Mouse (Mus musculus) lung, embryonic 14.5 days (tissue): ENCODE results near the gene Hoxa6. TPM values are rescaled to one million over a fixed set of nuclear protein-coding genes. Genes with fewer than 3 reads are reported as not detected.

Experiments used
- ATAC-seq: fragments of 200-750 bp; cut with Nextera tagmentation; 2 replicates; pipeline ENCODE4 v1.8.0; 2017; ENCODE audit warnings: mild to moderate bottlenecking, moderate TSS enrichment, moderate library complexity; ENCODE audit not compliant: insufficient read depth
- DNase-seq: peaks from one replicate; pipeline ENCODE4 v3.0.0-alpha.2; 2015
- H3K27ac ChIP-seq: fragments of 300-500 bp; sonication (generic); 2 replicates; pipeline ENCODE4 v1.5.1; 2014; ENCODE audit warnings: low read depth, mild to moderate bottlenecking, moderate library complexity
- H3K27me3 ChIP-seq: fragments of 300-500 bp; sonication (generic); 2 replicates; pipeline ENCODE4 v1.6.1; 2014; ENCODE audit warnings: low read length, control low read depth; ENCODE audit not compliant: insufficient read depth
- H3K36me3 ChIP-seq: fragments of 300-500 bp; sonication (generic); 2 replicates; pipeline ENCODE4 v1.6.1; 2014; ENCODE audit warnings: control low read depth; ENCODE audit not compliant: insufficient read depth
- H3K4me1 ChIP-seq: fragments of 300-500 bp; sonication (generic); 2 replicates; pipeline ENCODE4 v1.6.1; 2014; ENCODE audit warnings: antibody characterized with exemption, control low read depth; ENCODE audit not compliant: insufficient read depth
- H3K4me2 ChIP-seq: fragments of 300-500 bp; sonication (generic); 2 replicates; pipeline ENCODE4 v1.6.1; 2014; ENCODE audit warnings: mild to moderate bottlenecking
- H3K4me3 ChIP-seq: fragments of 300-500 bp; sonication (generic); 2 replicates; pipeline ENCODE4 v1.5.1; 2014; ENCODE audit warnings: low read depth, low read length
- H3K9ac ChIP-seq: fragments of 300-500 bp; sonication (generic); 2 replicates; pipeline ENCODE4 v1.6.1; 2014
- H3K9me3 ChIP-seq: fragments of 300-500 bp; sonication (generic); 2 replicates; pipeline ENCODE4 v1.6.1; 2016; ENCODE audit warnings: low read depth, low read length, control low read depth
- CTCF ChIP-seq: IDR thresholded peaks from 2 replicates; pipeline ENCODE4 v1.5.1; 2016; ENCODE audit warnings: antibody characterized with exemption, low read depth
- WGBS: fragments of 180-500 bp; shearing (Covaris S2); extraction: QIAGEN DNeasy Blood & Tissue Kit; methylation state at CpG from one replicate; pipeline ENCODE4 v1.1.7; 2014; 5-methylcytosine and 5-hydroxymethylcytosine counted together
- polyA plus RNA-seq: library from polyadenylated mRNA; unstranded; fragments of >200 nt; fragmentation: Nextera tagmentation; extraction: Ambion mirVana; gene quantifications from 2 replicates; pipeline ENCODE4 v1.2.1, GENCODE M21; 2014

Gene Hoxa6
- polyA plus RNA-seq, 1 experiment from 2014 or later = 5.1 TPM

DNA sequence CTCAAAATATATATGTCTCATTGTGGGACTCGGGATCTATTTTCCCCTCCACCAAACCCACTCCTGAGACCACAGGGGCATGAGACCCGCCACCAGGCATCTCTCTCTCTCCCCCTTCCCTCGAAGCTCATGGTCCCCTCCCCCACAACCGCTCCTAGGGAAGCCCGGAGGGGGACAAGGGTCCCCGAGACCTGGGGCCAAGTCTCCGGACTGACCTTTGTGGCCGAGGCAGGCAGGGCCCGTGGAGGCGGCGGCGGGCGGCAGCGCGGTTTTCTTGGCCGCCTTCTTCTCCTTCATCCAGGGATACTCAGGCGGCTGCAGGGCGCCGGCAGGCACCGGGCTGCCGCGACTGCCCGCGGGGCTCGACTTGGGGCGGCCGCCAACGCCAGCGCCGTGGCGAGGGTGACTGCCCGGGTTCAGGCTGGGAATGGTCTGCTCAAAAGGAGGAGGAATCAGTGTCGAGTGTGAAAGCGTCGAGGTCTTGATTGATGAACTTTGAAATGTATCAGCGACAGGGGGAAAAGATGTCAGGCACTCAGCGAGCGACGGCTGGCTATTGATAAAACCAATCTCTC, 44.4 kb downstream of the Hoxa6 start:
- under 1% methylated on average over 39 of the region's 39 CpGs for WGBS
- ATAC-seq (peak; percentile 28), DNase-seq (no peak)
- no peaks in the 10 kb centered on the region for H3K9me3 ChIP-seq
- peak overlapping the region; percentile 98 for H3K27ac ChIP-seq
- H3K4me3 ChIP-seq = peak overlapping the region; percentile 71
- peak overlapping the region; percentile 79 for H3K4me2 ChIP-seq
- TF ChIP-seq CTCF = no peak
- 0 out of 2 replicates have a peak, but pooled peaks cover 3% of the 10 kb centered on the region for H3K4me1 ChIP-seq
- H3K9ac ChIP-seq = peak overlapping the region; percentile 91
- peaks cover 19% of the 10 kb centered on the region for H3K27me3 ChIP-seq
- H3K36me3 ChIP-seq = no peaks in the 10 kb centered on the region; the same call in 1 of the 2 replicates

DNA sequence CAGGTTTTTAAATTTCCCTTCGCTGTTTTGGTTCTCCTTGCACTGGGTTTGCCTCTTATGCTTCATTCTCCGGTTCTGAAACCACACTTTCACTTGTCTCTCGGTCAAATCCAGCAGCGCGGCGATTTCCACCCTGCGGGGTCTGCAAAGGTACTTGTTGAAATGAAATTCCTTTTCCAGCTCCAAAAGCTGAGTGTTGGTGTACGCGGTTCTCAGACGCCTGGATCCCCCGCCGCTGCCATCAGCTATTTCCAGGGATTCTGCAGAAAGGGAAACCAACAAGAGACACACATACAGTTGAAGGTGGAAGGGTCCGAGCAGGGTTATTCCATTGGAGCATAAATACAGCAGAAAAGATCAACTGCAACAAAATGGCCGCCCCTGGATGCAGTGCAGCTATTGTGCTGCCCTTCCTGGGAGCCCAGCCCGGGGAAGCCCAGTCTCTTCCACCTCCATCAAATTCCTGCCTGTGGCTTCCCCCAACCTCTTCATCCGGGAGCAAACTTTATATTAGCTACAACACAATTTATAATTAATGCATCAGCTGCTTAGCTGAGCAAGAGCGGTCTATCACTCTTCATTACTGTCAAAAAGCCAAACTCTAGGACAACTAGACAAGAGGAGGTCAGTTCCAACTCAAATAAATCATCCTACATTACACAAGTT, 45.0 kb downstream of the Hoxa6 start:
- Histone ChIP-seq H3K4me3 (peak overlapping the region; percentile 71), H3K4me2 (peak overlapping the region; percentile 79), H3K27me3 (peaks cover 19% of the 10 kb centered on the region), H3K9ac (peak overlapping the region; percentile 91), H3K27ac (peak overlapping the region; percentile 98), H3K36me3 (no peaks in the 10 kb centered on the region; the same call in 1 of the 2 replicates), H3K9me3 (no peaks in the 10 kb centered on the region), H3K4me1 (0 out of 2 replicates have a peak, but pooled peaks cover 3% of the 10 kb centered on the region)
- ATAC-seq = peak; percentile 21
- DNase-seq = peak; percentile 86
- 4% methylated on average over 17 of the region's 17 CpGs for WGBS
- no peak for TF ChIP-seq CTCF

DNA sequence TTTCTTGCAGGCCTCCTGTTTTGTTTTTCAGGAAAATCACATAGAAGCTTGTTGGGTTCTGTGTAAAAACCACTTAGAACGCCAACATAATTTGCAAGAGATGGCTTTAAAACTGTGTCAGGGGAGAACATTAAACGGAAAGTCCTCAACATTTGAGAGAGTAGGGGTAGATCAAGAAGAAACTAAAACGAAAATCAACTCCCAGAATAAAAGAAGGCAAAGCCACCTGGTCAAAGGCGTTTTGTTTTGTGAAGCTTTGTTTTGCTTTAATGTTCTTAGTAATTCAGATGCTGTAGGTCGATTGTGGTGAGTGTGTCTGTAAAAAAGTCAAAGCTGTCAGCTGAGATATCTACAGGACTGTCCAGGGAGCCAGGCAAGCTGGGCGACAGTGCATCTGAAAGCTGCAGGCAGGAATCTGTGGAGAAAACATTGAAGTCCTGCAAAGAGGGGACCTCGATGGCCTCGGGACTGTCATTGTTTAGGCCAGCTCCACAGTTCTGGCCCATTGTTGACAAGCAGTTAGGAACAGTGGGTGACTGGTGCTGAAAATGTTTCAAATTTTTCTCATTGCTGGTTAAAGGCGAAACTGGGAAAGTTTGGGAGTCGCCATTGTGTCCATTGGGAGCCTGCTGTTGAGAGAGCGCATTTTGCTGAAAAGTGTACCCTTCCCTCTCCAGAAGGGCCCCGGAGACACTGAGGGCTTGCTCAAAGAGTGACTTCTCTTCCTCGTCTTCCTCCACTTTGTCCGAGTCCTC, 45.7 kb downstream of the Hoxa6 start:
- Histone ChIP-seq H3K27ac (peak overlapping the region; percentile 98), H3K4me2 (peak overlapping the region; percentile 79), H3K9ac (peak overlapping the region; percentile 91), H3K4me1 (0 out of 2 replicates have a peak, but pooled peaks cover 3% of the 10 kb centered on the region), H3K36me3 (no peaks in the 10 kb centered on the region; the same call in 1 of the 2 replicates), H3K4me3 (peak overlapping the region; percentile 71), H3K9me3 (no peaks in the 10 kb centered on the region), H3K27me3 (peaks cover 16% of the 10 kb centered on the region)
- ATAC-seq (no peak), DNase-seq (peak; percentile 70)
- WGBS = 6% methylated on average over 14 of the region's 14 CpGs
- TF ChIP-seq CTCF = no peak

DNA sequence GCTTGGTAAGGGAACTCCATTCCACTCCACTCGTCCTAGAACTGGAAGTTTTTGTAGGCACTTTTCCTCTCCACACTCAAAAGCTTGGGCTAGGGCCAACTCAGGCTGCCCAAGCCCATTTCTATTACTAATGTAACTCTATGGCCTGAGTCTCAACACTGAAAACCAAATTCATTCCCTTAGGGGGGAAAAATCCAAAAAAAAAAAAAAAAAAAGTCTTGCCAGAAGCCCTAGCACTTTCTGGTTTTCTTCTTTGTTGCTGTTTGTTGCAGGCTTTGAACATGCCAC, 46.5 kb downstream of the Hoxa6 start:
- DNase-seq = peak; percentile 83
- Histone ChIP-seq H3K36me3 (no peaks in the 10 kb centered on the region; the same call in 1 of the 2 replicates), H3K4me2 (peak overlapping the region; percentile 79), H3K9ac (peak overlapping the region; percentile 91), H3K27me3 (peaks cover 16% of the 10 kb centered on the region), H3K27ac (peak overlapping the region; percentile 98), H3K4me1 (0 out of 2 replicates have a peak, but pooled peaks cover 3% of the 10 kb centered on the region), H3K9me3 (no peaks in the 10 kb centered on the region), H3K4me3 (peak overlapping the region; percentile 71)
- no peak for TF ChIP-seq CTCF
- ATAC-seq = no peak
- 7% methylated on average over 1 of the region's 1 CpGs for WGBS

DNA sequence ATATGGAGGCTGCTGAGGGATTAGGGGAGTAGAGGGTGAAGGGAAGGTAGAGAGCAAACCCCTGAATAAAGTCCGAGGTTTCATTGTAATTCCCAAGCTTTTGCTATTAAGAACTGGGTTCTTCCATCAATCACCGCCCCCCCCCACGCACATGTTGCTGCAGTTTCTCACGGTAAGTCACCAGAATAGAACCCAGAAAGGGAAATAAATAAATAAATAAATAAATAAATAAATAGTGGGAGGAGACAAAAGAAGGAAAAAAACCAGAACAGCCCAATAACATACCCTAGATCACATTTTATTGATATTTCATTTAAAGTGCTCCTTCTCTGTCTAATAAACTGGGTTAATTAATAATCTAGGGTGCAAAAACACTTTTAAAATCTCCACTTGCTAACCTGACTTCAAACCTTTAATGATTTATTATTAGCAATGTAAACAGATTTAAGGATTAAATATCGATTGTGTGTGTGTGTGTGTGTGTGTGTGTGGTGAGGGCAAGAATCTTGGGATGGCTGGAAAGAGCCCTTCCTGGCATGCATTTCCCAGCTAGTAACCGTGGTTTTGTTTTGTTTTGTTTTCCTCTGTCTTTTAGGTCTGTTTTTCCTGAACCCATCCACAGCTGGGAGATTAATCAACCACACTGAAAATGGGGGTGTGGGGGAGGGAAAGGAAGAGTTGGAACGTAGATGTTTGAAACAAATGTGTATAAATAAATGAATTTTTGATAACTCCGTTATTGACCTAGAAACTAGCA, 47.0 kb downstream of the Hoxa6 start:
- peak overlapping the region; percentile 98 for H3K27ac ChIP-seq
- no peaks in the 10 kb centered on the region for H3K9me3 ChIP-seq
- peak overlapping the region; percentile 79 for H3K4me2 ChIP-seq
- H3K27me3 ChIP-seq = peaks cover 21% of the 10 kb centered on the region
- no peak for ATAC-seq
- H3K36me3 ChIP-seq = no peaks in the 10 kb centered on the region; the same call in 1 of the 2 replicates
- DNase-seq = no peak
- no peaks in the 10 kb centered on the region for H3K4me1 ChIP-seq
- TF ChIP-seq CTCF = no peak
- peak overlapping the region; percentile 91 for H3K9ac ChIP-seq
- peak overlapping the region; percentile 71 for H3K4me3 ChIP-seq
- 6% methylated on average over 8 of the region's 8 CpGs for whole genome bisulfite sequencing

DNA sequence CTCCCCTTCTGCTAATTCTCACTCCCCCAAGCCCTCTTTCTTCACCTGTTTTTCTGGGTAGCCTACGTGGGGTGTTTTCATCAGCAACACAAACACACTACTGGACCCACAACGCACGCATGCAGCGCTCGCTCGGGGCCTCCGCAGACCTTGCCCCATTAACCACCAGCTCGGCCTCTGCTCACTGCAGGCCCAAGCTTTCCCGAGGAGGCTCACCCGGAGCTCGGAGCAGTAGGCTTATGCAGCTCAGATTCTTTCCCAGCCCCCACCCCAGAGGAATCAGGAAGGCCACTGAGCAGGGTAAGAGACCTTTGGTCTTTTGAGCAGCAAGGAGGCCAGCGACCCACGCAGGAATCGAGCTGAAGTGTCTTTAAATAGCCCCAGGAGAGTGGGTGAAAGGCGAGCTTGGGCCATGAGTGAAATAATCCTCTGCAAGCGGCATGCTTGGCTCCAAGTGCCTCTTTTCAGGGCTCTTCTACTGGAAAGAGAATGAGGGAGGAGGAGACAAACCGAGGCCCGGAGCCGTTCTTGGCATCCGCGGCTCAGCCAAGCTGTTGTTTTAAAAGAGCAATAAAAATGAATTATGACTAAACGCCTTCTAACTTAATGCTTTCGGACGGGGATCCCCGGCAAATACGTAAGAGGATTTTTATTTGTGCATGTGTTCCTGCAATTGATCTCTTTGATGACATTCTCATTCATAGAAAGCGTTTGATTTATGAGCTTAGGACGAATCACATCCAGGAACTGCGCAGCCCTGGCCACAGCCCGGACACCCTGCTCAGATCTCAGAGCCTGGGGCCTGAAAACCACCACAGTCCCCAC, 47.8 kb downstream of the Hoxa6 start:
- ATAC-seq (no peak), DNase-seq (peak; percentile 89)
- Histone ChIP-seq H3K4me3 (peak overlapping the region; percentile 71), H3K4me1 (no peaks in the 10 kb centered on the region), H3K36me3 (no peaks in the 10 kb centered on the region; the same call in 1 of the 2 replicates), H3K27me3 (peaks cover 27% of the 10 kb centered on the region), H3K27ac (peak overlapping the region; percentile 97), H3K9ac (peak overlapping the region; percentile 91), H3K9me3 (no peaks in the 10 kb centered on the region), H3K4me2 (peak overlapping the region; percentile 79)
- 1% methylated on average over 30 of the region's 30 CpGs for WGBS
- TF ChIP-seq CTCF = no peak
